Mouse (Mus musculus) hindbrain, embryonic 15.5 days (tissue): ENCODE measurements at regions not wholly inside any gene's neighbourhood (a gene's known extent, or its start where the extent isn't known, plus 50 kb on each side); places are given as distances from the start of the nearest gene placed in this dataset.

ENCODE experiments used
- ATAC-seq: fragments of 200-750 bp; cut with Nextera tagmentation; 2 replicates; pipeline ENCODE4 v1.8.0; 2017; ENCODE audit warnings: low read depth, moderate number of reproducible peaks, moderate TSS enrichment; ENCODE audit not compliant: low FRiP score
- H3K27ac ChIP-seq: fragments of 300-500 bp; sonication (generic); replicated peaks from 2 replicates; pipeline ENCODE4 v1.5.1; 2015; ENCODE audit warnings: mild to moderate bottlenecking, inconsistent platforms
- H3K27me3 ChIP-seq: fragments of 300-500 bp; sonication (generic); 2 replicates; pipeline ENCODE4 v1.6.1; 2015; ENCODE audit warnings: control low read depth, inconsistent platforms
- H3K36me3 ChIP-seq: fragments of 300-500 bp; sonication (generic); 2 replicates; pipeline ENCODE4 v1.6.1; 2015; ENCODE audit warnings: control low read depth, inconsistent platforms
- H3K4me1 ChIP-seq: fragments of 300-500 bp; sonication (generic); replicated peaks from 2 replicates; pipeline ENCODE4 v1.6.1; 2015; ENCODE audit warnings: control low read depth, inconsistent platforms
- H3K4me2 ChIP-seq: fragments of 300-500 bp; sonication (generic); 2 replicates; pipeline ENCODE4 v1.6.1; 2015; ENCODE audit warnings: moderate library complexity, mild to moderate bottlenecking, inconsistent platforms
- H3K4me3 ChIP-seq: fragments of 300-500 bp; sonication (generic); 2 replicates; pipeline ENCODE4 v1.5.1; 2015; ENCODE audit warnings: mild to moderate bottlenecking, inconsistent platforms
- H3K9ac ChIP-seq: fragments of 300-500 bp; sonication (generic); 2 replicates; pipeline ENCODE4 v1.6.1; 2015; ENCODE audit warnings: inconsistent platforms
- H3K9me3 ChIP-seq: fragments of 300-500 bp; sonication (generic); 2 replicates; pipeline ENCODE4 v1.6.1; 2016; ENCODE audit warnings: control low read depth, inconsistent platforms
- WGBS: fragments of 180-500 bp; shearing (Covaris S2); methylation state at CpG from one replicate; pipeline ENCODE4 v1.1.7; 2015; 5-methylcytosine and 5-hydroxymethylcytosine counted together

- 44% methylated on average over 8 of the region's 8 CpGs for WGBS
- no peak overlapping the region for H3K4me3 ChIP-seq
- H3K27ac ChIP-seq, result no peak overlapping the region
- H3K9ac ChIP-seq, result no peak overlapping the region
- no peaks in the 10 kb centered on the region for H3K36me3 ChIP-seq
- no peaks in the 10 kb centered on the region for H3K4me1 ChIP-seq
- no peaks in the 10 kb centered on the region for H3K9me3 ChIP-seq
- no peak for ATAC-seq
- H3K4me2 ChIP-seq, result no peak overlapping the region
- no peaks in the 10 kb centered on the region for H3K27me3 ChIP-seq
These were observed 78.5 kb upstream of the Runx3 start for GRCm38 (mm10) chr4:135041921-135042320.

DNA sequence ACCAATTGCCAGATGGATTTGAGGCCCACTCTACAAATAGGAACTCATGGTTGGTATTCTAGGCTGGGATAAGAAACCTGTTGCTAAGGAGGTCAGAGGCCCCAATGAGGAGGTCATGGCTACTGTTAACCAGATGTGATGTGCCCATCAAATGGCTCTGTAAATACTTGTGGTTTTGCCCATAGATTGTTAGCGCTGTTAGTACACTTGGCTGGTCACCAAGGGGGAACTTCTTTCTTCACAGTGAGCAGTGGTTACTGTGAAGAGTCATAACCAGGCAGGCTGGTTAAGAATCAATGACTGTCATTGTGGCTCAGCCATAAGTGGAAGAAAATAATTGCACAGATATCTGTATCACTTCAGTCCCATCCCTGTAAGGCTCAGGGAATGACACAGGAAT, 78.0 kb upstream of the Runx3 start:
- ATAC-seq, result no peak
- no peaks in the 10 kb centered on the region for H3K9me3 ChIP-seq
- H3K27ac ChIP-seq, result no peak overlapping the region
- WGBS, result 92% methylated on average over 1 of the region's 1 CpGs
- H3K27me3 ChIP-seq, result no peaks in the 10 kb centered on the region
- H3K36me3 ChIP-seq, result no peaks in the 10 kb centered on the region
- no peak overlapping the region for H3K4me2 ChIP-seq
- no peak overlapping the region for H3K9ac ChIP-seq
- H3K4me3 ChIP-seq, result no peak overlapping the region
- no peaks in the 10 kb centered on the region for H3K4me1 ChIP-seq

DNA sequence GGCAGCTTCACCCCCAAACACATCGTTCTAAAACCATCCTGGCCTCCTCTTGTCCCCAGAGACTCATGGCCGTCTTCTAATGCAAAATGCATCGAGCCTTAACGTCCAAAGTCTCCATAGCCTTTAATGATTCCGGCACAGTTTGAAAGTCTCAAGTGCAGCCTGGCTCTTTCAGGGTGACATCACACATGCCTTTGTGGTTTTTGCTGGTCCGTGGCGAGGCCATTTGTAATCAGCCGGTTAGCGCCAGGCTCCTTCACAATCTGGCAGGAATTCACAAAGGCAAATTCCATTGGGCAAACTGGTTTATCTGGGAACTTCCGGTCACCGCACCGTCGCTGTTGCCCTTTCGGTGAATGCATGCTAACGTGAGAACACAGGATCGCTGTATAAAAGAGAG, 75.4 kb upstream of the Runx3 start:
- Histone ChIP-seq H3K36me3 (no peaks in the 10 kb centered on the region), H3K4me1 (no peaks in the 10 kb centered on the region), H3K27ac (no peak overlapping the region), H3K9ac (no peak overlapping the region), H3K27me3 (no peaks in the 10 kb centered on the region), H3K9me3 (no peaks in the 10 kb centered on the region), H3K4me3 (no peak overlapping the region), H3K4me2 (no peak overlapping the region)
- ATAC-seq, result no peak
- WGBS, result 50% methylated on average over 16 of the region's 16 CpGs

- 95% methylated on average over 7 of the region's 7 CpGs for WGBS
- no peaks in the 10 kb centered on the region for H3K9me3 ChIP-seq
- no peak overlapping the region for H3K9ac ChIP-seq
- no peaks in the 10 kb centered on the region for H3K4me1 ChIP-seq
- H3K27me3 ChIP-seq, result no peaks in the 10 kb centered on the region
- no peak overlapping the region for H3K4me3 ChIP-seq
- no peak for ATAC-seq
- H3K4me2 ChIP-seq, result no peak overlapping the region
- no peaks in the 10 kb centered on the region for H3K36me3 ChIP-seq
- no peak overlapping the region for H3K27ac ChIP-seq
These were observed 73.8 kb upstream of the Runx3 start for GRCm38 (mm10) chr4:135046619-135047018.

DNA sequence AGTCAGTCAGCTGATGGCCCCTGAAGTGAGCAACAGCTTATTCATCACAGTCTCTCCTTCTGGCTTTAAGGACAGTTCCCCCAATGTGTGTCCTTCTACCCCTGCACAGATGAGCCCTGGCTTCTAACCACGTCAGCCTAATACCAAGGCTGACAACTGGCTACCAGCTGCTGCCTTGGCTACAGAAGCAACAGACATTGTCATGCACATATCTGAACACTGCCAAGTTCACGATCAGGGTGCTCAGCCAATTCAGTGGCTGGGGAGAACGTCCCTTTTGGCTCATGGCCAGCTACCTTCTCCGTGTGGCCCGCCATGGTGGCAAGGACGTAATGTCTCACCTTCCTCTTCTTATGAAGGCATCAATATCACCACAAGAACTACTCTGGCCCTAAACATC, 73.2 kb upstream of the Runx3 start:
- Histone ChIP-seq H3K9ac (no peak overlapping the region), H3K27me3 (no peaks in the 10 kb centered on the region), H3K4me1 (no peaks in the 10 kb centered on the region), H3K4me2 (no peak overlapping the region), H3K27ac (no peak overlapping the region), H3K9me3 (no peaks in the 10 kb centered on the region), H3K4me3 (no peak overlapping the region), H3K36me3 (no peaks in the 10 kb centered on the region)
- no peak; the same call in 1 of the 2 replicates for ATAC-seq
- WGBS, result 53% methylated on average over 6 of the region's 6 CpGs

GRCm38 (mm10) chr4:135047771-135048170, 72.7 kb upstream of the Runx3 start:
- no peak overlapping the region for H3K27ac ChIP-seq
- no peaks in the 10 kb centered on the region for H3K9me3 ChIP-seq
- no peak overlapping the region for H3K9ac ChIP-seq
- H3K36me3 ChIP-seq, result no peaks in the 10 kb centered on the region
- no peak for ATAC-seq
- H3K27me3 ChIP-seq, result no peaks in the 10 kb centered on the region
- H3K4me2 ChIP-seq, result no peak overlapping the region
- WGBS, result 77% methylated on average over 5 of the region's 5 CpGs
- no peak overlapping the region for H3K4me3 ChIP-seq
- no peaks in the 10 kb centered on the region for H3K4me1 ChIP-seq

DNA sequence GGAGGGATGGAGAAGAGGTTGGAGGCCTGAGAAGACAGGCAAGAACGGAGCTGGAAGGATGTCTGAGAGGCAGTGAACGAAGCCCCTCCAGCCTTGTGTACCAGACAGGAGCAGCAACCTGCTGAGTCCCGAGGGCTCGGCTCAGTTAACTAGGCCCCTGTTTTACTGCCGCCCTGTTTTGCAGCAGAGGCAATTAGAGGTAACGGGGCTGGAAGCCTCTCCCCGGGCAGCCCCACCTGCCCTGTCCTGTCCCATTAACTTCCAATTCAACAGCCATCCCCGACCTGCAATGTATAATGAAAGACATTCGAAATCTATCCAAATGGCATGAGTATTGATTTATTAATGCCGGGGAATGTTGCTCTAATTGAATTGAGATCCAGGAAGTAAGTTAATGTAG, 70.5 kb upstream of the Runx3 start:
- Histone ChIP-seq H3K27me3 (no peaks in the 10 kb centered on the region), H3K9me3 (no peaks in the 10 kb centered on the region), H3K9ac (no peak overlapping the region), H3K4me2 (no peak overlapping the region), H3K4me3 (no peak overlapping the region), H3K4me1 (no peaks in the 10 kb centered on the region), H3K27ac (no peak overlapping the region), H3K36me3 (no peaks in the 10 kb centered on the region)
- ATAC-seq, result peak; percentile 63; the same call in 1 of the 2 replicates
- WGBS, result 46% methylated on average over 10 of the region's 10 CpGs

- Histone ChIP-seq H3K9ac (no peak overlapping the region), H3K4me1 (no peaks in the 10 kb centered on the region), H3K4me2 (no peak overlapping the region), H3K9me3 (no peaks in the 10 kb centered on the region), H3K4me3 (no peak overlapping the region), H3K27me3 (no peaks in the 10 kb centered on the region), H3K27ac (no peak overlapping the region), H3K36me3 (no peaks in the 10 kb centered on the region)
- ATAC-seq, result no peak
- WGBS, result 80% methylated on average over 11 of the region's 11 CpGs
These were observed 69.0 kb upstream of the Runx3 start for GRCm38 (mm10) chr4:135051466-135051865.

DNA sequence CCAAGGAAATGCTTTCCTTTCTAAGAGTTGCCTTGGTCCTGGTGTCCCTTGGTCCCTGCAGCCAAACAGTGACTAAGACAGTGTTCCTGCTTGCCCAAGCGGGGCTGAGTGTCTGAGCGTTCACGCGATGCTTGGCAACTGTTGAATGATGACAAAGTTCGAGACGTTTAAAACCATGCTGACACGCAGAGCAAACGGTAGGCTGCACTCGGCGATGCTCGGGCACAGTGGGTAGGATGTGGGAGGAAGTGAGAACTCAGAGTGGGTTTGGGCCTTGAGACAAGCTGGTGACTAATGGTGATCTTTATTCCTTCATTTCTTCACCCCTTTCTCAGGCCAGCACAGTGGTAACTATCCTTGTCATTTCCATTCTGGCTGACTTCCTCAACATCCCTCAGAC, 66.9 kb upstream of the Runx3 start:
- H3K4me1 ChIP-seq, result no peaks in the 10 kb centered on the region
- H3K4me3 ChIP-seq, result no peak overlapping the region
- no peaks in the 10 kb centered on the region for H3K9me3 ChIP-seq
- WGBS, result 96% methylated on average over 11 of the region's 11 CpGs
- no peaks in the 10 kb centered on the region for H3K27me3 ChIP-seq
- no peaks in the 10 kb centered on the region for H3K36me3 ChIP-seq
- no peak overlapping the region for H3K9ac ChIP-seq
- no peak overlapping the region for H3K4me2 ChIP-seq
- no peak for ATAC-seq
- H3K27ac ChIP-seq, result no peak overlapping the region

- Histone ChIP-seq H3K27ac (no peak overlapping the region), H3K36me3 (no peaks in the 10 kb centered on the region), H3K9me3 (no peaks in the 10 kb centered on the region), H3K4me1 (no peaks in the 10 kb centered on the region), H3K4me3 (no peak overlapping the region), H3K4me2 (no peak overlapping the region), H3K27me3 (no peaks in the 10 kb centered on the region), H3K9ac (no peak overlapping the region)
- ATAC-seq, result no peak
- 84% methylated on average over 10 of the region's 10 CpGs for WGBS
These were observed 66.1 kb upstream of the Runx3 start for GRCm38 (mm10) chr4:135054353-135054752.

- Histone ChIP-seq H3K27me3 (no peaks in the 10 kb centered on the region), H3K4me3 (no peak overlapping the region), H3K4me2 (no peak overlapping the region), H3K36me3 (no peaks in the 10 kb centered on the region), H3K9ac (no peak overlapping the region), H3K9me3 (no peaks in the 10 kb centered on the region), H3K4me1 (no peaks in the 10 kb centered on the region), H3K27ac (no peak overlapping the region)
- 92% methylated on average over 7 of the region's 7 CpGs for WGBS
- ATAC-seq, result no peak
These were observed 64.1 kb upstream of the Runx3 start for GRCm38 (mm10) chr4:135056371-135056770.

- 84% methylated on average over 11 of the region's 11 CpGs for WGBS
- Histone ChIP-seq H3K4me1 (no peaks in the 10 kb centered on the region), H3K9ac (no peak overlapping the region), H3K4me2 (no peak overlapping the region), H3K27me3 (no peaks in the 10 kb centered on the region), H3K27ac (no peak overlapping the region), H3K36me3 (no peaks in the 10 kb centered on the region), H3K4me3 (no peak overlapping the region), H3K9me3 (no peaks in the 10 kb centered on the region)
- no peak for ATAC-seq
These were observed 63.2 kb upstream of the Runx3 start for GRCm38 (mm10) chr4:135057286-135057685.

DNA sequence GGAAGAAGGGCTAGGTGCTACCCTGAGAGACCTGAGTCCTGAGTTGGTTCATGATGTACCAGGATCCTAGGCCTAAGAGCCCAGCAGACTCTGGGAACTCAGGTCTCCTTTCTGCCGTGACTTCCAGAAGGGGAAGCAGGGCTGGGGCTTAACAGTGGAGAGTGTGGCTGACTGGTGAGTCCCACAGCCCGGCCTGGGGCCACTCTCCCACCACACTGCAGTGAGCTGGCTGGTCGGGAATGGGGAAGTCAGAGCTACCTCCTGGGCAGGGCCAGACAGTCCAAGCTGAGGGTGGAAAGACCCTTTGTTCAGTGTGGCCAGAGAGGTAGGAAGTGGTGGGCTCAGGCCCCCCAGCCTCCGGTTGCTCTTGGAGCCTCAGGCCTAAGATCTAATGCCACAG, 61.6 kb upstream of the Runx3 start:
- H3K4me1 ChIP-seq, result no peaks in the 10 kb centered on the region
- 78% methylated on average over 4 of the region's 4 CpGs for WGBS

More for the DNA sequence above, 61.6 kb upstream of the Runx3 start:
- H3K27me3 ChIP-seq, result no peaks in the 10 kb centered on the region
- H3K9ac ChIP-seq, result no peak overlapping the region
- H3K36me3 ChIP-seq, result no peaks in the 10 kb centered on the region
- no peaks in the 10 kb centered on the region for H3K9me3 ChIP-seq
- H3K4me3 ChIP-seq, result no peak overlapping the region
- H3K4me2 ChIP-seq, result no peak overlapping the region
- no peak overlapping the region for H3K27ac ChIP-seq
- ATAC-seq, result no peak
